Mouse (Mus musculus) layer of hippocampus, adult 11-12 months (tissue): ENCODE results near the gene 1700034I23Rik.
"Not testable (repeated sequence)": the region's sequence is repeated elsewhere in the genome, so short reads cannot be mapped to it uniquely, and the experiment has no call there.

Experiments
- DNase-seq: peaks from one replicate; pipeline ENCODE4 v3.0.0; 2022; ENCODE audit warnings: low spot score

The 1700034I23Rik gene

DNA sequence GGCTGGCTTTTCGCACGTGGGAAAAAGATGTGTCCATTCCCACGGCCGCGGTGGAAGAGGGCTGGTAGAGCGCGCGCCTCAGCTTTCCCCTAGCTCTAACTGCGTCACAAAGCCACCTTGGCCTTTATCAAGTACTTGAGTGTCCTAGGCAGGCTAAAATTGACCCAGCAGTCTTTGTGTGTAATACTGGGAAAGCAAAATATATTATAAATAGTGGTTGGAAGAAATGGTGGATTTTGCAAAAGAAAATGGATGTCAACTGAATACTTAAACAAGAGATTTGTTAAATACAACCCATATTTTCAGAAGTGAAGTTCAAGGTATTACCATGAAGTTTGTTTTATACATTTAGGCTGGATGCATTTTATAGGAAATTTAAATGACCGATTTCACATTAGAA lies at the start of gene 1700034I23Rik:
TSS of gene 1700034I23Rik (minus strand) at position 101 of the 400 bp plus-strand sequence.
- DNase-seq, result not testable (repeated sequence)

DNA sequence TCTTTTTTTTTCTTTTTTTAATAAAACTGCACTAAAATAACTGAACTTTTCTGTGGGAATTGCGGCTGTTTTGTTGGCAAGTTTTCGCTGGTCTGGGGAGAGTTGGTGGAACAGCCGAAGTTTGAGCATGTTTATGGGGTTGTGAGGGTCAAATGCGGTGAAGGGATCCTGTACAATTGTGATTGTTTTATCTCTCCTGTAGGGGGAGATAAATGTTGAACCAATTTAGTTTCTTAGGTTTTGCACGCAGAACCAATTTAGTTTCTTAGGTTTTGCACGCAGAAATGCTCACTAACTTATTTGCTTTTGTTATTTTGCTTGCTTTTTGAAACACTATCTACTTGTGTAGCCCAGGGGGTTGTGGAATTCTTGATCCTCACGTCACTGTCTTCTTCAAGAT lies 49.0 kb upstream of the 1700034I23Rik start:
- no peak for DNase-seq

DNA sequence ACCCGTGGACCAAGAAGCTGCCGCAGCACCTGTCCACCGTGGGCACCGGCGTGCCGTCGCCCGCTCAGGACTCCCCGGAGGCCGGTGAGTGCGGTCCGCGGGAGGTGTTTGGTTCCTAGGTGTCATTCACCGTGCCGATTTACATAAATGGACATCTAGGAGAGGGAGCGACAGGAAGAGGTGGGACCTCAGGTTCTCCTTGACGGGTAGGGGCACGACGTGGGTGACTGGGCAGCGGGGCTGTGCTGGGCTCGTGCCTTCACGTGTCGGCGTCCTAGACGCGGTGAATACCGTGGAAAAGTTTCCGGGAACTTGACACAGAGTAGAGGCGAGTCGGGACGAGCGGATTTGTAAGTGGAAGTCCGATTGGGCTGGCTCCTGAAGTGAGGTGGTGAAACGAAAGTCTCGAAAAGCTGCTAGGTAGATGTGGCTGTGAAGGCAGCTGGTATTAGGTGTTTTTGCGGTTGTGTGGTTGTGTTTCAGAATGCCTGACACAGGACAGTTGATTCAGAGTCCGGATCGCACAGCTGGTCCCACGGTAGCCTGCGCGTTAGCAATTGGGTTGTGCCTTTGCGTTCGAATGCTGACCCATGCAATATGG lies 48.4 kb upstream of the 1700034I23Rik start:
- peak; percentile 21 for DNase-seq

DNA sequence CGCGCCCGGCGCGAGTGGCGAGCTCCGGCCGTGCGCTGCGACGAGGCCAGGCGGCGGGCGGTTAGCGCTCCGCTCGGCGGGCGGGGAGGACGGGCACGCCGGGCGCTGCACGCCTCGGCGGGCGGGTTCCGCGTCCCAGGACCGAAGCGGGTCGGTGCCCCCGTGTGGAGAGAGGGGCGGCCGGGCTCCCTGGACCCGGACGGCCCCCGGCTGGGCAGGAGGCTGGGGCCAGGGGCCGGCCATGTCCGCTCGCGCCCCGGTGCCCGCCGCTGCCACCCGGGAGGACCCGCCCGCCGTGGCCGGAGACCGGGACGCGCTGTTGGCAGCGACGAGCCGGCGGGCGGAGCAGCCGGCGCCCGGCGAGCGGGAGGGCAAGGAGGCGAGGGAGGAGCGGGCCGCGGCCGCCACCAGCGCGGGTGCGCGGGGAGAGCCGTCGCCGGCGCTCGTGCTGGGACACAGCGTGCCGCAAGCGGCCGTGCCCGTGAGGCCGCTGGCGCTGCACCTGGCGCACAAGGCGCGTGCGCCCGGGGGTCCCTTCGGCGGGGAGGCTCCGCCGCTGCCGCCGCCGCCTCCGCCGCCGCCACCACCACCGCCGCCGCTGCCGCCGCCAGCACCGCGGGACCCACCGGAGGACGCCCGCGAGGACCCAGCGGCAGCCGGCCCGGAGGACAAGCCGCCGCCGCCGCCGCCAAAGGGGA lies 47.7 kb upstream of the 1700034I23Rik start:
- DNase-seq, result peak; percentile 29

DNA sequence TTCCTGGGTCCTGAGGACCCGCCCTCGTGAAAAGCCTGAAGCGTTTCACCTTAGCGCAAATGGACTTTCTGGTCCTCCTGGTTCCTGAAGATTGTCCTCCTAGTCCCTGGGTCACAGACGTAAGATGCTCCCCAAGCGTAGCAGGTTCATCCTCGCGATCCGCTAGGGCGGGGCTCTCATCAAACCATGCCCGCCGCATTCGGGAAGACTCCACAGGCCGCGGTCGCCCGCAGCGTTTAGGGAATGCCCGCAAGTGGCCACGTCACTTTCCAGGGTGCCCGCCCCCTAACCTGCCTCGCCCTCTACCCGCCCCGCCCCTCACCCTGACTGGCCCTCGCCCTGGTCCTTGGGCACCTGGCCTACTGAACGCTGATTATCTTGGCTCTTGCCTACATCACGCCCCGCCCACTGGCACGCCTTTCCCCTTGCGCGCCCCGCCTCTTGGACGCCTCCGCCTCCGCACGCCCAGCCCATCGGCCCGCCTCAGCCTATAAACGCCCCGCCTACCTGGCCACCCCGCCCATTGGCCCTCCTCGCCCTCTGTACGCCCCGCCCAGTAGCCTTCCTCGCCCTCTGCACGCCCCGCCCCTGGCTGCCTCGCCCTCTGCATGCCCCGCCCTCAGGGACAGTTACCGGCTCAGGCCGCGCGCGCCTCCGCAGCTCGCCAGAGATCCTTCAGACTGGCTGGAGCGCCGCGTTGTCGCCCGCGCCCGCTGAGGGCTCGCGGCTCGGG lies 47.0 kb upstream of the 1700034I23Rik start, which contains the start of gene Larp1b:
TSS of gene Larp1b (plus strand) at position 659 of the 733 bp plus-strand sequence.
- DNase-seq, result peak; percentile 99

DNA sequence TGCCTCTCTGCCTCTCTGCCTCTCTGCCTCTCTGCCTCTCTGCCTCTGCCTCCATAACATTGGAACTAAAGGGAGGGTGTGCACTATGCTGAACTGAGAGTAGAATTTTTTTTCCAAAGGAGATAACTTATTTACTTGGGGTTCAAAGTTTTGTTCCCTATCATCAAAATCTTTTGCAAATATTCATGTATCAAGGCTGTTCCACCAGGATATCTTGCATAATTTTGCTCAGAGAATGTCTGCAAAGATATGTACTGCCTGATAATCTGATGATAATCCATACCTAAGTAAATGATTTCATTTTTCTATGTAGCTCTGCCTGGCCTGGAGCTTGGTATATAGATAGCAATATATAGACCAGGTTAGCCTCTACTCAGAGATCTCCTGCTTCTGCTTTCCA lies 36.7 kb upstream of the 1700034I23Rik start:
- DNase-seq, result no peak

DNA sequence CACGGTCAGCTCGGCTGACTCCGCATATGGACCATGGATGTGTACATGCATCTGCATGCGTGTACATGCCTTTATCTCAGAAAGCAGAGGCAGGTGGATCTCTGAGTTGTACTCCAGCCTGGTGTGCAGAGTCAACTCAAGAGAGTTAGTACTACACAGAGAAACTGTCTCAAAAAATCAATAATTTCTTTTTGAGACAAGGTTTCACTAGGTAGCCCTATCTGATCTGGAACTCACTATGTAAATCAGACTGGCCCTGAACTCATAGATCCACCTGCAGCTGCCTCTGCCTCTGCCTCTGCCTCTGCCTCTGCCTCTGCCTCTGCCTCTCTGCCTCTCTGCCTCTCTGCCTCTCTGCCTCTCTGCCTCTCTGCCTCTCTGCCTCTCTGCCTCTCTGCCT lies 36.2 kb upstream of the 1700034I23Rik start:
- DNase-seq, result no peak

DNA sequence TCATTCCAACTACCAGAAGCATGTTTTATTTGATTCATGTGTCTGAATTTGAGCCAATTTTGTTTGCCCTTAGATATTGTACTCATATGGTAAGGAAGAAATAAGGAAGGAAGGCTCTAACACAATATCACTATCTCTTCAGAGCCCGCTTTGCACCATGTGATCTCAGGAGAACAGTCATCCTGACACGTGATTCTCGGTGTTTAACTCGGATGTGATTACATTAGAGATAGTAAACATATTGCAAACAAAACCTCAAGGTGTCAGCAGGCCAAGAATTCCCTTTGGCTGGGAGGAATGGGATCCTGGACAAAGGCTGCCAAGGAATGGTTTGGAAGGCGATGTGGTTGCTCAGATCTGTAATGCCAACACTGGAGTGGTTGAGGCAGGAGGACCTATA lies 35.8 kb upstream of the 1700034I23Rik start:
- no peak for DNase-seq

DNA sequence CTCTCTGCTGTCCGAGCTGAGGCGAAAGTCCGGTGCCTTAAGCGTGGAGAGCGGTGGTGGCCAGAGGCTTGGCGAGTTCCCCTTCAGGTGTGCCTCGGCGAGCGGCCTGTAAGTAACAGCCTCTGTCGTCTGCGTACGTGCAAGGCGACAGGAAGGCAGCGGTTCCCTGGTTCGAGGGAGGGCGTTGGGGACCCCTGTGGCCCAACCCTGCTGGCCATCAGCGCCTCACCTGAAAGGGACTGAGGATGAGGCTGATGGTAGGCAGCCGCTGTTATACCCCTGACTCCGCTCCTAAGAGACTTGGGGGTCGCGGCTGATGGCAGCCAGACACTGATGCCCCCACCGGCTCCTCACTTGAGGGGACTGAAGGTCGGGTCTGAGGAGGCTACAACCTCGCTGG lies 8.0 kb downstream of the 1700034I23Rik start:
- peak; percentile 15 for DNase-seq

DNA sequence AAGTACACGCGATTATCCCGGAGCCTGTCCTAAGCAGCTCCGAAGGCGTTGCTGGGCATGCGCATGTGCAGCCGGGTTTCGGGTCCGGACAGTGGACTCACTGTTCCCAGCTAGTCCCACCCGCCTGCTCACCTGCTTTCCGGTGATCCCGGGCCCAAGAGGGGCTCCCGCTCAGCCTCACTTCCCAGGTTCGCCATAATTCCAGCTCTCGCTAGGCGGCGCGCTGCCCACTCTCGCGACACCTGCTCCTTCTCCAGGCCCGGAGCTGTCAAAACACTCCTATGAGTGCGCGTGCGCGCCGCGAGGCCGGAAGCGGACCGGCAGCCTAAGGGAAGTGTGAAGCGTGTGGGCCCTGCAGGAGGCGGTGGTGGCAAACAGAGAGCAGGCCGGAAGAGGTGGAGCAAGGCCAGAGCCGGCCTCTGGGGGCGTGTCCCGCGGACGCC lies 8.5 kb downstream of the 1700034I23Rik start:
- peak; percentile 99 for DNase-seq

DNA sequence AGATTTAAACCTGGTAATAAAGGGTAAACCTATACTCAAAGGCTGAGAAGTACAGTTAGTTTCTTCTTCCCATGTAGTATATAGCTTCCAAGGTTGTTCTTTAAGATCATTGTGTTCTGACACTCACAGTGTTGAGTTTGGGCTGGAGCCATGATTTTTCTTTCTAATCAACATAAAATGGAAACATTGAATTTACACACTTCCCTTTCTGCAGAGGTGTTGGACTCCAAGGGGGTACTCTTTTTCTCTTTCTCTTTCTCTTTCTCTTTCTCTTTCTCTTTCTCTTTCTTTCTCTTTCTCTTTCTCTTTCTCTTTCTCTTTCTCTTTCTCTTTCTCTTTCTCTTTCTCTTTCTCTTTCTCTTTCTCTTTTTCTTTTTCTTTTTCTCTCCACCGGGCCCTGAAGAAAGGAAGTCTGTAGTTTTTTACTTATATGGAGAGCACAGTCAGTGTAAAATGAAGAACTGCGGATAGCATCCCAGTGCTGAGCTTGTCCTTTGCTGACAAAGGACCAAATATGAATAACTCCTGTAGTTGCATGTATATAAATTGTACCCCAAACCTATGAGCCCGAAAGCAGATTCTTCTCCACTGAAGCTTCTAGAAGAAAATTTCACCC lies 49.1 kb downstream of the 1700034I23Rik start:
- DNase-seq, result not testable (repeated sequence)
